Mouse (Mus musculus): ENCODE results near the gene 4921524J17Rik.

The 4921524J17Rik gene

GRCm38 (mm10) chr8:85441564-85441963 is 8.9 kb upstream of the 4921524J17Rik start:
- DNase-seq (ENCODE audit: low spot score) = no peak

- no peak for DNase-seq (ENCODE audit: low spot score)
These were observed 3.1 kb upstream of the 4921524J17Rik start for GRCm38 (mm10) chr8:85435736-85436135.

- DNase-seq (ENCODE audit: low spot score) = no peak
These were observed 2.2 kb upstream of the 4921524J17Rik start for GRCm38 (mm10) chr8:85434817-85435216.

- DNase-seq (ENCODE audit: low spot score) = no peak
These were observed 372 bp upstream of the 4921524J17Rik start for GRCm38 (mm10) chr8:85433017-85433393.

- peak; percentile 45 for DNase-seq (ENCODE audit: low spot score)
These were observed 1.1 kb downstream of the 4921524J17Rik start for GRCm38 (mm10) chr8:85431281-85432167.

GRCm38 (mm10) chr8:85430801-85431200 is 1.8 kb downstream of the 4921524J17Rik start:
- DNase-seq (ENCODE audit: low spot score) = no peak

- peak; percentile 56 for DNase-seq (ENCODE audit: low spot score)
These were observed 3.4 kb downstream of the 4921524J17Rik start for GRCm38 (mm10) chr8:85429219-85429618.

- no peak for DNase-seq (ENCODE audit: low spot score)
These were observed 5.6 kb downstream of the 4921524J17Rik start for GRCm38 (mm10) chr8:85427026-85427425.

- DNase-seq (ENCODE audit: low spot score) = no peak
These were observed 11.3 kb downstream of the 4921524J17Rik start for GRCm38 (mm10) chr8:85421329-85421728.

- no peak for DNase-seq (ENCODE audit: low spot score)
These were observed 24.1 kb downstream of the 4921524J17Rik start for GRCm38 (mm10) chr8:85408526-85408925.

- no peak for DNase-seq (ENCODE audit: low spot score)
These were observed 24.6 kb downstream of the 4921524J17Rik start for GRCm38 (mm10) chr8:85408053-85408505.

- DNase-seq (ENCODE audit: low spot score) = no peak
These were observed 26.7 kb downstream of the 4921524J17Rik start for GRCm38 (mm10) chr8:85405961-85406360.

GRCm38 (mm10) chr8:85405418-85405817 is 27.2 kb downstream of the 4921524J17Rik start:
- no peak for DNase-seq (ENCODE audit: low spot score)

- DNase-seq (ENCODE audit: low spot score) = no peak
These were observed 34.1 kb downstream of the 4921524J17Rik start for GRCm38 (mm10) chr8:85398548-85398947.

GRCm38 (mm10) chr8:85397508-85397907 is 35.1 kb downstream of the 4921524J17Rik start:
- DNase-seq (ENCODE audit: low spot score) = peak; percentile 83

GRCm38 (mm10) chr8:85396432-85397079 is 36.1 kb downstream of the 4921524J17Rik start:
- no peak for DNase-seq (ENCODE audit: low spot score)

- peak; percentile 57 for DNase-seq (ENCODE audit: low spot score)
These were observed 36.8 kb downstream of the 4921524J17Rik start for GRCm38 (mm10) chr8:85395681-85396431.

GRCm38 (mm10) chr8:85395017-85395416 is 37.6 kb downstream of the 4921524J17Rik start:
- no peak for DNase-seq (ENCODE audit: low spot score)

GRCm38 (mm10) chr8:85393199-85393598 is 39.4 kb downstream of the 4921524J17Rik start:
- no peak for DNase-seq (ENCODE audit: low spot score)

- no peak for DNase-seq (ENCODE audit: low spot score)
These were observed 41.2 kb downstream of the 4921524J17Rik start for GRCm38 (mm10) chr8:85391438-85391837.

GRCm38 (mm10) chr8:85386205-85386604 is 46.4 kb downstream of the 4921524J17Rik start, which contains the start of gene Mylk3:
Gene Mylk3 (minus strand): TSS chr8:85386345.
- DNase-seq (ENCODE audit: low spot score) = no peak

- DNase-seq (ENCODE audit: low spot score) = no peak
These were observed 50.7 kb downstream of the 4921524J17Rik start for GRCm38 (mm10) chr8:85381926-85382325.

Data from c-Kit-positive CD71-positive TER-119-positive erythroid progenitor cells, embryonic 14.5 days (primary cell).